Mouse (Mus musculus) intestine, embryonic 14.5 days (tissue): ENCODE data around the gene Lrp3. TPM values are rescaled to one million over a fixed set of nuclear protein-coding genes. Genes with fewer than 3 reads are reported as not detected.

Experiments used
- ATAC-seq: fragments of 200-750 bp; cut with Nextera tagmentation; replicated peaks from 2 replicates; pipeline ENCODE4 v1.8.0; 2017; ENCODE audit warnings: low read depth, moderate number of reproducible peaks, moderate TSS enrichment, moderate library complexity; ENCODE audit not compliant: low FRiP score, low TSS enrichment
- DNase-seq: peaks from one replicate; pipeline ENCODE4 v3.0.0-alpha.2; 2018; ENCODE audit warnings: low spot score
- H3K27ac ChIP-seq: fragments of 300-500 bp; sonication (generic); 2 replicates; pipeline ENCODE4 v1.5.1; 2014; ENCODE audit warnings: low read depth, mild to moderate bottlenecking, control low read depth
- H3K27me3 ChIP-seq: fragments of 300-500 bp; sonication (generic); replicated peaks from 2 replicates; pipeline ENCODE4 v1.6.1; 2014; ENCODE audit warnings: low read length, control low read depth; ENCODE audit not compliant: control insufficient read depth, insufficient read depth
- H3K36me3 ChIP-seq: fragments of 300-500 bp; sonication (generic); 2 replicates; pipeline ENCODE4 v1.6.1; 2014; ENCODE audit warnings: low read length, control low read depth; ENCODE audit not compliant: control insufficient read depth, insufficient read depth
- H3K4me1 ChIP-seq: fragments of 300-500 bp; sonication (generic); replicated peaks from 2 replicates; pipeline ENCODE4 v1.6.1; 2014; ENCODE audit warnings: low read length, control low read depth, mixed read lengths; ENCODE audit not compliant: control insufficient read depth, insufficient read depth
- H3K4me2 ChIP-seq: fragments of 300-500 bp; sonication (generic); 2 replicates; pipeline ENCODE4 v1.6.1; 2014; ENCODE audit warnings: low read length
- H3K4me3 ChIP-seq: fragments of 300-500 bp; sonication (generic); 2 replicates; pipeline ENCODE4 v1.5.1; 2014; ENCODE audit warnings: low read depth, low read length, control low read depth, mixed read lengths
- H3K9ac ChIP-seq: fragments of 300-500 bp; sonication (generic); 2 replicates; pipeline ENCODE4 v1.6.1; 2014; ENCODE audit warnings: mild to moderate bottlenecking, low read length
- H3K9me3 ChIP-seq: fragments of 300-500 bp; sonication (generic); 2 replicates; pipeline ENCODE4 v1.6.1; 2016; ENCODE audit warnings: low read length, control low read depth; ENCODE audit not compliant: control insufficient read depth
- WGBS: fragments of 180-500 bp; shearing (Covaris S2); extraction: QIAGEN DNeasy Blood & Tissue Kit; methylation state at CpG from one replicate; pipeline ENCODE4 v1.1.7; 2014; 5-methylcytosine and 5-hydroxymethylcytosine counted together
- polyA plus RNA-seq: library from polyadenylated mRNA; unstranded; fragments of >200 nt; fragmentation: Nextera tagmentation; extraction: Ambion mirVana; gene quantifications from 2 replicates; pipeline ENCODE4 v1.2.1, GENCODE M21; 2014

Gene Lrp3
- polyA plus RNA-seq, 1 experiment from 2014 or later, result 7.0 TPM

GRCm38 (mm10) chr7:35176412-35177381 lies 38.6 kb downstream of the Lrp3 start:
- no peaks in the 10 kb centered on the region for H3K9me3 ChIP-seq
- H3K4me1 ChIP-seq, result no peaks in the 10 kb centered on the region
- H3K9ac ChIP-seq, result no peak overlapping the region
- WGBS, result 52% methylated on average over 18 of the region's 18 CpGs
- DNase-seq (peak; percentile 78), ATAC-seq (no peak)
- no peaks in the 10 kb centered on the region for H3K27me3 ChIP-seq
- no peaks in the 10 kb centered on the region for H3K36me3 ChIP-seq
- no peak overlapping the region for H3K27ac ChIP-seq
- H3K4me3 ChIP-seq, result no peak overlapping the region
- H3K4me2 ChIP-seq, result no peak overlapping the region

- ATAC-seq, result no peak
- no peak overlapping the region for H3K9ac ChIP-seq
- WGBS, result 69% methylated on average over 4 of the region's 4 CpGs
Observed at GRCm38 (mm10) chr7:35175533-35175932, 39.8 kb downstream of the Lrp3 start.

GRCm38 (mm10) chr7:35172519-35172918 lies 42.8 kb downstream of the Lrp3 start:
- Histone ChIP-seq H3K27me3 (no peaks in the 10 kb centered on the region), H3K9ac (no peak overlapping the region), H3K4me1 (no peaks in the 10 kb centered on the region), H3K27ac (no peak overlapping the region), H3K4me3 (no peak overlapping the region), H3K36me3 (no peaks in the 10 kb centered on the region), H3K9me3 (no peaks in the 10 kb centered on the region), H3K4me2 (no peak overlapping the region)
- DNase-seq (no peak), ATAC-seq (no peak)
- WGBS, result 71% methylated on average over 4 of the region's 4 CpGs

More at GRCm38 (mm10) chr7:35175533-35175932, 39.8 kb downstream of the Lrp3 start:
- no peak for DNase-seq
- no peaks in the 10 kb centered on the region for H3K4me1 ChIP-seq
- H3K4me2 ChIP-seq, result no peak overlapping the region
- H3K27me3 ChIP-seq, result no peaks in the 10 kb centered on the region
- no peaks in the 10 kb centered on the region for H3K9me3 ChIP-seq
- no peak overlapping the region for H3K4me3 ChIP-seq
- no peak overlapping the region for H3K27ac ChIP-seq
- H3K36me3 ChIP-seq, result no peaks in the 10 kb centered on the region

- H3K4me3 ChIP-seq, result no peak overlapping the region
- H3K4me2 ChIP-seq, result peak overlapping the region; percentile 31; the same call in 1 of the 2 replicates
- peak; percentile 64 for ATAC-seq
- no peaks in the 10 kb centered on the region for H3K36me3 ChIP-seq
- peak; percentile 88 for DNase-seq
- H3K9me3 ChIP-seq, result no peaks in the 10 kb centered on the region
- 3% methylated on average over 16 of the region's 16 CpGs for WGBS
- H3K27ac ChIP-seq, result no peak overlapping the region
- H3K27me3 ChIP-seq, result no peaks in the 10 kb centered on the region
- H3K9ac ChIP-seq, result no peak overlapping the region
- H3K4me1 ChIP-seq, result no peaks in the 10 kb centered on the region
Observed at GRCm38 (mm10) chr7:35171867-35172382, 43.4 kb downstream of the Lrp3 start.

GRCm38 (mm10) chr7:35169341-35169740 lies 46.0 kb downstream of the Lrp3 start:
- Histone ChIP-seq H3K9me3 (no peaks in the 10 kb centered on the region), H3K27ac (no peak overlapping the region), H3K27me3 (no peaks in the 10 kb centered on the region), H3K4me3 (no peak overlapping the region), H3K9ac (no peak overlapping the region), H3K36me3 (no peaks in the 10 kb centered on the region), H3K4me1 (no peaks in the 10 kb centered on the region), H3K4me2 (no peak overlapping the region)
- WGBS, result 14% methylated on average over 6 of the region's 6 CpGs
- DNase-seq, result peak; percentile 97
- ATAC-seq, result peak; percentile 50; the same call in 1 of the 2 replicates

- Histone ChIP-seq H3K4me1 (no peaks in the 10 kb centered on the region), H3K4me2 (no peak overlapping the region), H3K9ac (no peak overlapping the region), H3K36me3 (no peaks in the 10 kb centered on the region), H3K27ac (no peak overlapping the region), H3K27me3 (no peaks in the 10 kb centered on the region), H3K9me3 (no peaks in the 10 kb centered on the region), H3K4me3 (no peak overlapping the region)
- DNase-seq, result no peak
- ATAC-seq, result no peak
- 46% methylated on average over 2 of the region's 2 CpGs for WGBS
Observed at GRCm38 (mm10) chr7:35167925-35168324, 47.4 kb downstream of the Lrp3 start.

- H3K27ac ChIP-seq, result no peak overlapping the region
- no peaks in the 10 kb centered on the region for H3K4me1 ChIP-seq
- H3K27me3 ChIP-seq, result no peaks in the 10 kb centered on the region
- WGBS, result 82% methylated on average over 5 of the region's 5 CpGs
- no peak overlapping the region for H3K4me3 ChIP-seq
- no peaks in the 10 kb centered on the region for H3K9me3 ChIP-seq
- H3K4me2 ChIP-seq, result no peak overlapping the region
- no peak for DNase-seq
- ATAC-seq, result no peak
- no peaks in the 10 kb centered on the region for H3K36me3 ChIP-seq
- H3K9ac ChIP-seq, result no peak overlapping the region
Observed at GRCm38 (mm10) chr7:35166988-35167387, 48.3 kb downstream of the Lrp3 start.

- Histone ChIP-seq H3K4me3 (no peak overlapping the region), H3K36me3 (no peaks in the 10 kb centered on the region)
Observed at GRCm38 (mm10) chr7:35164131-35164530, 51.2 kb downstream of the Lrp3 start.

More at GRCm38 (mm10) chr7:35164131-35164530, 51.2 kb downstream of the Lrp3 start:
- Histone ChIP-seq H3K27me3 (no peaks in the 10 kb centered on the region), H3K4me1 (no peaks in the 10 kb centered on the region), H3K9me3 (no peaks in the 10 kb centered on the region), H3K27ac (no peak overlapping the region), H3K9ac (no peak overlapping the region), H3K4me2 (no peak overlapping the region)
- ATAC-seq (no peak), DNase-seq (no peak)
- WGBS, result 75% methylated on average over 6 of the region's 6 CpGs
